Mouse (Mus musculus) MEL-GATA-1-ER (cell line): Measurements from ENCODE around the gene Npnt.

Experiments used
- DNase-seq: peaks from one replicate; pipeline ENCODE4 v3.0.0-alpha.2; 2012; ENCODE audit warnings: low read depth; ENCODE audit errors: extremely low read depth

Gene Npnt

GRCm38 (mm10) chr3:132893044-132893443, 57.0 kb downstream of the Npnt start:
- no peak for DNase-seq

GRCm38 (mm10) chr3:132892481-132892880, 57.6 kb downstream of the Npnt start:
- no peak for DNase-seq

GRCm38 (mm10) chr3:132887074-132887848, 62.8 kb downstream of the Npnt start:
- DNase-seq, result peak; percentile 91

GRCm38 (mm10) chr3:132886419-132887050, 63.6 kb downstream of the Npnt start:
- DNase-seq, result peak; percentile 64

GRCm38 (mm10) chr3:132884459-132884858, 65.6 kb downstream of the Npnt start:
- DNase-seq, result no peak

GRCm38 (mm10) chr3:132883256-132883655, 66.8 kb downstream of the Npnt start:
- no peak for DNase-seq

- no peak for DNase-seq
Observed at GRCm38 (mm10) chr3:132880826-132881225, 69.3 kb downstream of the Npnt start.

- DNase-seq, result no peak
Observed at GRCm38 (mm10) chr3:132880361-132880760, 69.7 kb downstream of the Npnt start.

- DNase-seq, result no peak
Observed at GRCm38 (mm10) chr3:132876933-132877676, 73.0 kb downstream of the Npnt start.

- no peak for DNase-seq
Observed at GRCm38 (mm10) chr3:132876011-132876708, 73.9 kb downstream of the Npnt start.

GRCm38 (mm10) chr3:132873251-132873650, 76.8 kb downstream of the Npnt start:
- DNase-seq, result no peak

- DNase-seq, result no peak
Observed at GRCm38 (mm10) chr3:132871318-132871904, 78.7 kb downstream of the Npnt start.

GRCm38 (mm10) chr3:132870079-132870478, 80.0 kb downstream of the Npnt start:
- no peak for DNase-seq

GRCm38 (mm10) chr3:132868838-132869237, 81.3 kb downstream of the Npnt start:
- no peak for DNase-seq

- no peak for DNase-seq
Observed at GRCm38 (mm10) chr3:132866984-132867383, 83.1 kb downstream of the Npnt start.

- DNase-seq, result no peak
Observed at GRCm38 (mm10) chr3:132865596-132865995, 84.5 kb downstream of the Npnt start.

GRCm38 (mm10) chr3:132864986-132865385, 85.1 kb downstream of the Npnt start:
- DNase-seq, result no peak

- DNase-seq, result no peak
Observed at GRCm38 (mm10) chr3:132864329-132864919, 85.7 kb downstream of the Npnt start.

- DNase-seq, result no peak
Observed at GRCm38 (mm10) chr3:132863843-132864242, 86.2 kb downstream of the Npnt start.

GRCm38 (mm10) chr3:132860796-132861195, 89.3 kb downstream of the Npnt start:
- no peak for DNase-seq

- peak; percentile 43 for DNase-seq
Observed at GRCm38 (mm10) chr3:132859573-132859972, 90.5 kb downstream of the Npnt start.
